Mouse (Mus musculus): ENCODE data around the gene Fancg. TPM values are rescaled to one million over a fixed set of nuclear protein-coding genes. Genes with fewer than 3 reads are reported as not detected.
"Not testable (repeated sequence)": the region's sequence is repeated elsewhere in the genome, so short reads cannot be mapped to it uniquely, and the experiment has no call there.

Gene Fancg
- total and polyA plus RNA-seq, 3 experiments: 13.2 to 18.7 (median 13.7) TPM

- H3K9me3 ChIP-seq (replicated peaks; ENCODE audit: low read length): no peaks in the 10 kb centered on the region
- no peak overlapping the region for H3K27ac ChIP-seq (ENCODE audit: insufficient read depth, low read depth)
- no peaks in the 10 kb centered on the region for H3K4me1 ChIP-seq (ENCODE audit: control insufficient read depth in 1 of 2, insufficient read depth in 2 of 2)
- TF ChIP-seq CTCF (conservative IDR thresholded peaks at IDR 0.05 in 1 of 2, IDR thresholded peaks at IDR 0.05 in 1 of 2; ENCODE audit: low read depth in 2 of 2, low read length in 2 of 2): peak; percentile 15 to 28; a peak in 3 of 4 replicates
- no peak for TF ChIP-seq ZMIZ1 (IDR thresholded peaks at IDR 0.05; ENCODE audit: low read depth, low read length)
- TF ChIP-seq CHD2 (IDR thresholded peaks at IDR 0.05; ENCODE audit: low read length): no peak
- TF ChIP-seq ZNF384 (IDR thresholded peaks at IDR 0.05; ENCODE audit: low read depth, low read length): no peak
- TF ChIP-seq CHD1 (IDR thresholded peaks at IDR 0.05; ENCODE audit: low read depth, low read length): no peak
- TF ChIP-seq MAZ (IDR thresholded peaks at IDR 0.05; ENCODE audit: low read depth, low read length): no peak
- no peak overlapping the region for H3K9ac ChIP-seq (ENCODE audit: insufficient read depth, low read depth)
- H3K4me2 ChIP-seq (ENCODE audit: insufficient read depth, low read depth, poor library complexity, severe bottlenecking): no peak overlapping the region
- dilution Hi-C loops (cut with MboI; ENCODE audit: extremely low pct_ligation_motif_present, extremely low pct_unique_long_range_greater_than_20kb, low sequenced_read_pairs) (no loop called here), in situ Hi-C loops (cut with MboI; ENCODE audit: low pct_ligation_motif_present, low pct_unique_long_range_greater_than_20kb, low sequenced_read_pairs) (no loop called here)
- peak; percentile 15 for DNase-seq (ENCODE audit: extremely low read depth)
- H3K79me2 ChIP-seq (replicated peaks; ENCODE audit: control insufficient read depth, extremely low read depth, insufficient read depth, poor library complexity, severe bottlenecking): peaks cover 22% of the 10 kb centered on the region
- H3K4me3 ChIP-seq (replicated peaks in 1 of 3; ENCODE audit: low read depth in 2 of 3, low read length in 2 of 3, poor library complexity in 1 of 3): no peak overlapping the region
- peaks cover 86 to 96% of the 10 kb centered on the region in 2 experiments for H3K36me3 ChIP-seq (replicated peaks in 1 of 2; ENCODE audit: control insufficient read depth in 1 of 2, insufficient read depth in 1 of 2, low read length in 1 of 2)
- no peaks in the 10 kb centered on the region for H3K27me3 ChIP-seq (replicated peaks)
Measured at GRCm38 (mm10) chr4:42988296-42988695, 22.0 kb downstream of the Fancg start.

DNA sequence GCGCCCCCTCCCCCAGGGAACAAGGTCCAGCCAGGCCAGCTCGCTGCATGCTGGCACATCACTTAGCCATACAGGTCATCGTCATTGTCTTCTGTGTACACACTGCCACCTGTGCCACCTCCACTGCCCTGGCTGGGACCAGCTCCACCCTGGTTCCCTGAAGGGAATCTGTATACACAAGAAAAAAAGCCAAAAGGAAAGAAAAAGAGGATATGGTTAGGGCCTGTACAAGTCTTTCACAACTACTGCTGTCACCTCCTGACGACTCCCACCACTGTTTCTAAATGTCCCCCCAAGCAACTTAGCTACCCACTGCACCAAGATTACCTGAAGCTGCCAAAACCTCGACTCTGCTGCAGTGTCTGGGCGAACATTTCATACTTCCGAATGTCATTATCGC lies 29.8 kb downstream of the Fancg start:
- H3K27ac ChIP-seq (ENCODE audit: insufficient read depth, low read depth); H3K9me3 ChIP-seq (replicated peaks; ENCODE audit: low read length); DNase-seq (ENCODE audit: extremely low read depth); dilution Hi-C loops (cut with MboI; ENCODE audit: extremely low pct_ligation_motif_present, extremely low pct_unique_long_range_greater_than_20kb, low sequenced_read_pairs); H3K9ac ChIP-seq (ENCODE audit: insufficient read depth, low read depth); H3K4me2 ChIP-seq (ENCODE audit: insufficient read depth, low read depth, poor library complexity, severe bottlenecking); in situ Hi-C loops (cut with MboI; ENCODE audit: low pct_ligation_motif_present, low pct_unique_long_range_greater_than_20kb, low sequenced_read_pairs); H3K4me1 ChIP-seq (ENCODE audit: control insufficient read depth in 1 of 2, insufficient read depth in 2 of 2); H3K27me3 ChIP-seq (replicated peaks); H3K79me2 ChIP-seq (replicated peaks; ENCODE audit: control insufficient read depth, extremely low read depth, insufficient read depth, poor library complexity, severe bottlenecking); H3K4me3 ChIP-seq (replicated peaks in 1 of 3; ENCODE audit: low read depth in 2 of 3, low read length in 2 of 3, poor library complexity in 1 of 3): not testable (repeated sequence)
- peaks cover 53 to 82% of the 10 kb centered on the region in 2 experiments for H3K36me3 ChIP-seq (replicated peaks in 1 of 2; ENCODE audit: control insufficient read depth in 1 of 2, insufficient read depth in 1 of 2, low read length in 1 of 2)

- Histone ChIP-seq H3K27me3 (replicated peaks) (no peaks in the 10 kb centered on the region), H3K36me3 (replicated peaks in 1 of 2; ENCODE audit: control insufficient read depth in 1 of 2, insufficient read depth in 1 of 2, low read length in 1 of 2) (peaks cover 32 to 71% of the 10 kb centered on the region in 2 experiments), H3K9me3 (replicated peaks; ENCODE audit: low read length) (no peaks in the 10 kb centered on the region), H3K4me1 (ENCODE audit: control insufficient read depth in 1 of 2, insufficient read depth in 2 of 2) (no peaks in the 10 kb centered on the region), H3K27ac (ENCODE audit: insufficient read depth, low read depth) (no peak overlapping the region), H3K79me2 (replicated peaks; ENCODE audit: control insufficient read depth, extremely low read depth, insufficient read depth, poor library complexity, severe bottlenecking) (no peaks in the 10 kb centered on the region), H3K4me3 (replicated peaks in 1 of 3; ENCODE audit: low read depth in 2 of 3, low read length in 2 of 3, poor library complexity in 1 of 3) (no peak overlapping the region), H3K9ac (ENCODE audit: insufficient read depth, low read depth) (no peak overlapping the region), H3K4me2 (ENCODE audit: insufficient read depth, low read depth, poor library complexity, severe bottlenecking) (no peak overlapping the region)
- TF ChIP-seq CHD1 (IDR thresholded peaks at IDR 0.05; ENCODE audit: low read depth, low read length): no peak
- no peak for TF ChIP-seq MAX (IDR thresholded peaks at IDR 0.05; ENCODE audit: low read length)
- peak; percentile 88 for TF ChIP-seq ZNF384 (IDR thresholded peaks at IDR 0.05; ENCODE audit: low read depth, low read length)
- TF ChIP-seq RCOR1 (conservative IDR thresholded peaks at IDR 0.05; ENCODE audit: low read depth, low read length): no peak
- TF ChIP-seq CTCF (conservative IDR thresholded peaks at IDR 0.05 in 1 of 2, IDR thresholded peaks at IDR 0.05 in 1 of 2; ENCODE audit: low read depth in 2 of 2, low read length in 2 of 2): peak in 1 of 2 experiments; percentile 34; a peak in 2 of 4 replicates
- no peak for TF ChIP-seq ELF1 (IDR thresholded peaks at IDR 0.05; ENCODE audit: low read depth, low read length)
- peak; percentile 30 for DNase-seq (ENCODE audit: extremely low read depth)
- dilution Hi-C loops (cut with MboI; ENCODE audit: extremely low pct_ligation_motif_present, extremely low pct_unique_long_range_greater_than_20kb, low sequenced_read_pairs): no loop called here
- in situ Hi-C loops (cut with MboI; ENCODE audit: low pct_ligation_motif_present, low pct_unique_long_range_greater_than_20kb, low sequenced_read_pairs): no loop called here
Measured at GRCm38 (mm10) chr4:42978062-42978461, 32.2 kb downstream of the Fancg start.
